Mouse (Mus musculus): Measurements from ENCODE around the gene Tmem89. TPM values are rescaled to one million over a fixed set of nuclear protein-coding genes. Genes with fewer than 3 reads are reported as not detected.
A peak's percentile ranks its signal among the peaks of the same experiment; 100 is the strongest.

Gene Tmem89
- polyA plus RNA-seq (2016; fragmentation: Nextera tagmentation; extraction: Ambion mirVana), result not detected in 2 replicates

GRCm38 (mm10) chr9:108914491-108914890 lies at the start of gene Tmem89:
TSS of gene Tmem89 (plus strand) at chr9:108914619.
- DNase-seq (ENCODE audit: low spot score), result no peak
- no peaks in the 10 kb centered on the region for H3K36me3 ChIP-seq (replicated peaks)
- WGBS, result 83% methylated on average over 6 of the region's 6 CpGs
- no peaks in the 10 kb centered on the region for H3K9me3 ChIP-seq
- H3K27me3 ChIP-seq (replicated peaks; ENCODE audit: low read depth, poor library complexity, severe bottlenecking), result no peaks in the 10 kb centered on the region
- no peak within 1 kb of the TSS for H3K4me3 ChIP-seq
- H3K27ac ChIP-seq (replicated peaks), result no peak within 1 kb of the TSS
- peaks cover 8% of the 10 kb centered on the region; the same call in 1 of the 2 replicates for H3K4me1 ChIP-seq

DNA sequence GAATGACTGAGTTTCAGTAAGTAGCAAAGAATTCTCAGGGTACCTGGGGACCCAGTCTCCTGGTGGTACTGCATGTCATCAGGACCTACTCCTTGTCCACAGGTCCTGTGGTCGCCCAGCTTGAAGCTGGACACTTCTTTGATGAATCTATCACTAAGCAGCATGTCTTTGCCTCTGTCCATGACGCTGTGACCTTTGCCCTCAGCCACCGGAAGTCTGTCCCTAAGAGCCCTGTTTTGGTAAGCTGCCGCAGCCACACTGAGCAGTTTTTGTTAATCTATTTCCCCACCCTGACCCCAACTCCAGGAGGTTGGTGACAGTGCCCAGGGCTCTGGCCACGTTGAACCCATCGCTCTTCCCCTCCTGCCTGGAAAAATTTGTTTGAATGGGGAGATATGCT lies 2.1 kb upstream of the Tmem89 start:
- no peaks in the 10 kb centered on the region for H3K36me3 ChIP-seq (replicated peaks)
- no peaks in the 10 kb centered on the region for H3K9me3 ChIP-seq
- no peaks in the 10 kb centered on the region for H3K27me3 ChIP-seq (replicated peaks; ENCODE audit: low read depth, poor library complexity, severe bottlenecking)
- H3K4me1 ChIP-seq, result peaks cover 8% of the 10 kb centered on the region; the same call in 1 of the 2 replicates
- WGBS, result 41% methylated on average over 6 of the region's 6 CpGs
- no peak overlapping the region for H3K4me3 ChIP-seq
- H3K27ac ChIP-seq (replicated peaks), result no peak overlapping the region
- no peak for DNase-seq (ENCODE audit: low spot score)

DNA sequence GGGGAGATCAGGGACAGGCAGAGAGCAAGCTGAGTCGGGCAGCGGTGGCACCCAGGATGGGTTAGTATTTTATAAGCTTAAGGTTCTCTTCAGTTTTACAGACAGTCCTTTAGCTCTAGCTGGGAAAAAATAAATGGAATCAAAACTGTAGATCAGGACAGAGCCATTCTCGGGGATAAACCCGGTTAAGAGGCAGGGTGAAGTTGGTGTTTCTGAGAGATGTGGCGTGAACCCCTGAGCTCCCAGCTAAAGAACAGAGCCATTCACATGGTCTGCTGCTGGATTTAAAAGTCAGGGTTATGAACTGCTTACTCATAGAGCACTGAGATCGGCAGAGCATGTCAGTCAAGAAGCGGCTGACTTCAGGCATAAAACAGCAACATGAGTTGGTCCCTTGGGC lies 1.3 kb upstream of the Tmem89 start:
- DNase-seq (ENCODE audit: low spot score), result no peak
- H3K27ac ChIP-seq (replicated peaks), result no peak overlapping the region
- H3K36me3 ChIP-seq (replicated peaks), result no peaks in the 10 kb centered on the region
- WGBS, result 85% methylated on average over 7 of the region's 7 CpGs
- no peaks in the 10 kb centered on the region for H3K27me3 ChIP-seq (replicated peaks; ENCODE audit: low read depth, poor library complexity, severe bottlenecking)
- no peaks in the 10 kb centered on the region for H3K9me3 ChIP-seq
- H3K4me3 ChIP-seq, result no peak overlapping the region
- H3K4me1 ChIP-seq, result peaks cover 8% of the 10 kb centered on the region; the same call in 1 of the 2 replicates

DNA sequence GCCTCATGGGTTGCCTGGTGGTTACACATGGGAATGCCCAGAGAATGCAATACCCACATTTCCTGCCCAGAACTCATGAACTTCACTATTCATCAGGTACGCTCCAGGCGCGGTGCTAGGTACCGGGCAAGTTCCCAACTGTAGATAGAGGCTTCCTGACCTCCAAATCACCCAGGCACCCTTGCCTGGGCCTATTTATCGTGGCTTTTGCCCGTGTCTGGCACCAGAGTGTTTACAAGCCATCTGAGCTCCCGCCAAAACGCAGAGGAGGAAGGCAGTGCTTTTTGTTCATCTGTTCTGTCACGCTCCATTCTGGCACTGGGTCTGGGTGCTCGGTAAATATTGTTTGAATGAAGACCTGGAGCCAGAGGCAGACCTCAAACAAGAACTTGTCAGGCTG lies 798 bp upstream of the Tmem89 start:
- Histone ChIP-seq H3K4me3 (no peak overlapping the region), H3K4me1 (peaks cover 8% of the 10 kb centered on the region; the same call in 1 of the 2 replicates), H3K27me3 (replicated peaks; ENCODE audit: low read depth, poor library complexity, severe bottlenecking) (no peaks in the 10 kb centered on the region), H3K27ac (replicated peaks) (no peak overlapping the region), H3K9me3 (no peaks in the 10 kb centered on the region), H3K36me3 (replicated peaks) (no peaks in the 10 kb centered on the region)
- no peak for DNase-seq (ENCODE audit: low spot score)
- WGBS, result 86% methylated on average over 10 of the region's 10 CpGs

- H3K27me3 ChIP-seq (replicated peaks; ENCODE audit: low read depth, poor library complexity, severe bottlenecking), result 0 out of 2 replicates have a peak, but pooled peaks cover 6% of the 10 kb centered on the region
- 83% methylated on average over 8 of the region's 8 CpGs for WGBS
- no peaks in the 10 kb centered on the region for H3K9me3 ChIP-seq
Measured at GRCm38 (mm10) chr9:108925897-108926296, 11.5 kb downstream of the Tmem89 start.

DNA sequence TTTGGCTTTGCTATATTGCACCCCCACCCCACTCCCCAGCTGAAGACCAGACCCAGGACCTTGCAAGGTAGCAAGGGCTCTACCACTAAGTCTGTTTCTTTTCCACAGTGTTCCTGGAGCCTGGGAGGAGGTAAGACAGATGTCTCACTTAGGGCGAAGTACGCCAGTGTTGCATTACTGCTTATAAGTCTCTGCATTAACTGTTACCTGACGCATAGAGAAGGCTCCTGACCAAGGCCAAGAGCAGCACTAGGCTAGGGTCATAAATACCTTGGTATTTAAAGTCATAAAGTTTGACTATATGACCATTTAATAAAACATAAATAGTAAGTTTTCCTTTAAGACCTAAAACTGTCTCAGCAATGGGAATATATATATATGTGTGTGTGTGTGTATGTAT lies 14.0 kb downstream of the Tmem89 start:
- 88% methylated on average over 3 of the region's 3 CpGs for WGBS

More at GRCm38 (mm10) chr9:108925897-108926296, 11.5 kb downstream of the Tmem89 start:
- Histone ChIP-seq H3K36me3 (replicated peaks) (no peaks in the 10 kb centered on the region), H3K27ac (replicated peaks) (no peak overlapping the region), H3K4me3 (no peak overlapping the region), H3K4me1 (peaks cover 5% of the 10 kb centered on the region)
- DNase-seq (ENCODE audit: low spot score), result no peak

DNA sequence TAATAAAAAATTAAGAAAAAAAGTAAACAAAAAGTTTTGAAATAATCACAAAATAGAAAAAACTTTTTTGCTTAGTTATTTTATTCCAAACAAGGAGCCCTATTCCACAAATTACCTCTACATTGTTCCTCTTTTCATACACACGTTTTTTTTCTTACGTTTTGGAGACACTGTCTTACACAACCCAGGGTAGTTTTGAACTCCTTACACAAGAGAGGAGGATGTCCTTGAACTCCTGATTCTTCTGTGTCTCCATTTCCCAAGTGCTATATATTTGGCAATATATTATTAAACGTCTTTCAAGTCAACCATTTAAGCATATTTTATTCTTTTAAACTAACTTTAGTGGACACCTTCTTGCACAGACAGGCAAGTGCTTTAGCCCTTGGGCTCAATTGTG lies 21.6 kb downstream of the Tmem89 start:
- peaks cover 30% of the 10 kb centered on the region for H3K36me3 ChIP-seq (replicated peaks)
- peak overlapping the region; percentile 81 for H3K4me3 ChIP-seq
- no peak for DNase-seq (ENCODE audit: low spot score)
- H3K27ac ChIP-seq (replicated peaks), result peak overlapping the region; percentile 88
- H3K27me3 ChIP-seq (replicated peaks; ENCODE audit: low read depth, poor library complexity, severe bottlenecking), result no peaks in the 10 kb centered on the region
- whole genome bisulfite sequencing, result 17% methylated on average over 3 of the region's 3 CpGs
- no peaks in the 10 kb centered on the region for H3K9me3 ChIP-seq
- H3K4me1 ChIP-seq, result peaks cover 6% of the 10 kb centered on the region

More for the DNA sequence above, 14.0 kb downstream of the Tmem89 start:
- Histone ChIP-seq H3K4me1 (peaks cover 4% of the 10 kb centered on the region), H3K27me3 (replicated peaks; ENCODE audit: low read depth, poor library complexity, severe bottlenecking) (0 out of 2 replicates have a peak, but pooled peaks cover 6% of the 10 kb centered on the region), H3K36me3 (replicated peaks) (no peaks in the 10 kb centered on the region), H3K9me3 (no peaks in the 10 kb centered on the region), H3K27ac (replicated peaks) (no peak overlapping the region), H3K4me3 (no peak overlapping the region)
- DNase-seq (ENCODE audit: low spot score), result no peak

DNA sequence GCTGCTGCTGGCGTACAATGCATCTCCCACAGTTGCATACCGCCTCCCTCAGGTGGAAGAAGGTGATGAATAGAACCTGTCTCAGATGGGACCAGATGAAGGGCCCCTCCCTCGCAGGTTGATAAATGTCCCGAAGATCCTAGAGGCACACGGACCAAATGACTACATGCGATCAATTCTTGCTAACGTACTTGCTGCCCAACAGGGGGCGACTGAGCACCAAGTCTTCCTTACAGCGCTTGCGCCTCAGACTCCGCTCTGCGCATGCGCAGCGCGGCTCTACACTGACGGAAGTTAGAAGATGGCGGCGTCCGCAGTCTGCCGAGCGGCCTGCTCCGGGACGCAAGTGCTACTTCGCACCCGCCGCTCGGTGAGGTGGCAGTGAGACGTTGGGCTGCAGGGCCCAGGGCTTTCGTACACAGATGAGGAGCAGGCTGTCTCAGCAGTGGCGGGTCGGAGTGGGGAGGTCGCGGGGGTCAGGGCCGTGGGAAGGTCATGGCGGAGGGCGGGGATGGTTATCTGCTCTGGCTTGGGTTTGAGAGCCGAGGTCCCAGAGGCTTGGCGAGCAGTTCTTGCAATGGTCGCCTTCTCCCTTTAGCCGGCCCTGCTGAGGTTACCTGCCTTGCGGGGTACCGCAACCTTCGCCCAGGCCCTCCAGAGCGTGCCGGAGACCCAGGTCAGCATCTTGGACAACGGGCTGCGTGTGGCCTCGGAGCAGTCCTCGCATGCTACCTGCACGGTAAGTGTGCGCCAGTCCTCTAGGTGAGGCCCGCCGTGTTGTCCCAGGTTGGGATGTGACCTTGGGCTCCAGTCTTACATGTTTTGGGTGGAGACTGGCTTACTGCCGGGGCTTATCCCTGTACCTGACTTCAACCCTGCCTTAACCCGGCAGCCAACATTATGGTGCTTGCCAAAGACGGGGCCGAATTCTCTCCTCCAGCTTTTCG lies 22.3 kb downstream of the Tmem89 start, which contains the start of gene Uqcrc1:
Gene Uqcrc1, plus strand, starts transcription at position 216 of the 947 bp plus-strand sequence.
- DNase-seq (ENCODE audit: low spot score), result peak; percentile 95
- H3K9me3 ChIP-seq, result no peaks in the 10 kb centered on the region
- peaks cover 6% of the 10 kb centered on the region for H3K4me1 ChIP-seq
- H3K36me3 ChIP-seq (replicated peaks), result peaks cover 37% of the 10 kb centered on the region
- H3K27me3 ChIP-seq (replicated peaks; ENCODE audit: low read depth, poor library complexity, severe bottlenecking), result no peaks in the 10 kb centered on the region
- H3K4me3 ChIP-seq, result peak within 1 kb of the TSS; percentile 81
- WGBS, result 2% methylated on average over 58 of the region's 58 CpGs
- peak within 1 kb of the TSS; percentile 88 for H3K27ac ChIP-seq (replicated peaks)

GRCm38 (mm10) chr9:108945111-108945510 lies 30.7 kb downstream of the Tmem89 start:
- Histone ChIP-seq H3K27ac (replicated peaks) (no peak overlapping the region), H3K4me3 (no peak overlapping the region), H3K9me3 (no peaks in the 10 kb centered on the region), H3K36me3 (replicated peaks) (peaks cover 99% of the 10 kb centered on the region), H3K27me3 (replicated peaks; ENCODE audit: low read depth, poor library complexity, severe bottlenecking) (no peaks in the 10 kb centered on the region), H3K4me1 (peaks cover 26% of the 10 kb centered on the region)
- 80% methylated on average over 9 of the region's 9 CpGs for WGBS
- DNase-seq (ENCODE audit: low spot score), result no peak

DNA sequence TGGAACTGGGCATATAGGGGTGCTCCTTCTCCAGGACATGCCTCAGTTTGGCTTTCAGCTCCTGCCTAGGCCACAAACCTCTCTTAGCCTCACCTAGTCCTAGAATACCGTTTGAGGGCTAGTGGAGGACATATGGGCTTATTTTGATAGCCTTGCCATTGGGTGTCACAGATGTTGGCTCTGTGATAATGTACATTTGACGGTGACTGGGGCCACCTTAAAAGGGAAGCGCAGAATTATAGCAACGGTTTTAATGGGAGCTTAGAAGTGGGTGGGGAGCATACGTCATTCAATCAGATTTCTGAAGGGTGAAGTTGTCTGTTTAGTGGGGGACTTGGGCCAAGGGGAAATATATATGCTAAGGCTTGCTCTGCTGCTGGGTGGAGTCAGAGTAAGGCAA lies 31.2 kb downstream of the Tmem89 start:
- Histone ChIP-seq H3K27ac (replicated peaks) (no peak overlapping the region), H3K36me3 (replicated peaks) (peaks cover 99% of the 10 kb centered on the region)

GRCm38 (mm10) chr9:108949231-108949966 lies 35.0 kb downstream of the Tmem89 start:
- H3K27me3 ChIP-seq (replicated peaks; ENCODE audit: low read depth, poor library complexity, severe bottlenecking), result peaks cover 26% of the 10 kb centered on the region
- peak overlapping the region; percentile 76 for H3K27ac ChIP-seq (replicated peaks)
- H3K9me3 ChIP-seq, result no peaks in the 10 kb centered on the region
- peaks cover 52% of the 10 kb centered on the region for H3K4me1 ChIP-seq
- DNase-seq (ENCODE audit: low spot score), result peak; percentile 77
- peaks cover 72% of the 10 kb centered on the region for H3K36me3 ChIP-seq (replicated peaks)
- H3K4me3 ChIP-seq, result peak overlapping the region; percentile 25; the same call in 1 of the 2 replicates
- 64% methylated on average over 13 of the region's 13 CpGs for WGBS

More for the DNA sequence above, 31.2 kb downstream of the Tmem89 start:
- no peak for DNase-seq (ENCODE audit: low spot score)
- 91% methylated on average over 5 of the region's 5 CpGs for WGBS
- Histone ChIP-seq H3K9me3 (no peaks in the 10 kb centered on the region), H3K4me1 (peaks cover 30% of the 10 kb centered on the region), H3K4me3 (no peak overlapping the region), H3K27me3 (replicated peaks; ENCODE audit: low read depth, poor library complexity, severe bottlenecking) (no peaks in the 10 kb centered on the region)

DNA sequence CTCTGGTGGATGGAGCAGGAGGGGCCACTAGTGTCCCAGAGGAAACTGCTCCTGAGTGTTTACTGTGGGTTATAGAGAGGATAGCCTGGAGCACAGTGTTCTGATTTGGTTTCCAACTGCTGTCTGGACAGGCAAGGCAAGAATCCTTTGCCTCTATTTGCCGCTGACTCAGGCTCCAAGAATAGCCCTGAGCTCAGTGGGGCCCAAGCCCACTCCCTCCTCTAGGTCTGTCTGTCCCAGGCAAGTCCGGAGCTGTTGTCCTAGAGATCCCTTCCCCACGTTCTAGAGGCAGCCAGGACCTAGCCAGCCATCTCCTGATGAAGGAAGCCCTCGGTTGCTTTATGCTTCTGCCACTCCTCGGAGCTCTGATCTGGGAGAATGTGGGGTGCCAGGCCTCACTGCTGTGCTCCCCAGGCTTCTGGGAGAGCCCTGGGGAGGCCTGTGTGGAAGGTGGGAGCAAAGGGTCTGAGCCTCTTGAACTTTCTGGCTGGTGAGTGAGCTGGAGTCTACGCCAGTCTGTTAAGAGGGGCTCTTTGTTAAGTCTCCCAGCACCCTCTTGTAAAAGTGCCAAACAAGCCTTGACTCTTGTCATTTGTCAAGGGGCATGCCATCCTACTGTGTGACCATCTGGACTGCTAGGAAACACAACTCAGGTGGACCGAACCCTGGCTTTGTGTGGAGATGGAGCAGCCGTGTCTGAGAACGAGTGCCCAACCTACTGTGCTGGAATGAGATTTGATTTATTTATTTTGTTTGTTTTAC lies 35.7 kb downstream of the Tmem89 start:
- WGBS, result 88% methylated on average over 9 of the region's 9 CpGs
- Histone ChIP-seq H3K4me1 (peaks cover 57% of the 10 kb centered on the region), H3K27me3 (replicated peaks; ENCODE audit: low read depth, poor library complexity, severe bottlenecking) (peaks cover 33% of the 10 kb centered on the region), H3K4me3 (peak overlapping the region; percentile 25; the same call in 1 of the 2 replicates), H3K36me3 (replicated peaks) (peaks cover 64% of the 10 kb centered on the region), H3K27ac (replicated peaks) (peak overlapping the region; percentile 76), H3K9me3 (no peaks in the 10 kb centered on the region)
- no peak for DNase-seq (ENCODE audit: low spot score)
